Mouse (Mus musculus): Measurements from ENCODE around the gene Camkv. TPM values are rescaled to one million over a fixed set of nuclear protein-coding genes. Genes with fewer than 3 reads are reported as not detected.

Gene Camkv
- polyA plus RNA-seq, 1 experiment from 2014 or later: 49.1 TPM

DNA sequence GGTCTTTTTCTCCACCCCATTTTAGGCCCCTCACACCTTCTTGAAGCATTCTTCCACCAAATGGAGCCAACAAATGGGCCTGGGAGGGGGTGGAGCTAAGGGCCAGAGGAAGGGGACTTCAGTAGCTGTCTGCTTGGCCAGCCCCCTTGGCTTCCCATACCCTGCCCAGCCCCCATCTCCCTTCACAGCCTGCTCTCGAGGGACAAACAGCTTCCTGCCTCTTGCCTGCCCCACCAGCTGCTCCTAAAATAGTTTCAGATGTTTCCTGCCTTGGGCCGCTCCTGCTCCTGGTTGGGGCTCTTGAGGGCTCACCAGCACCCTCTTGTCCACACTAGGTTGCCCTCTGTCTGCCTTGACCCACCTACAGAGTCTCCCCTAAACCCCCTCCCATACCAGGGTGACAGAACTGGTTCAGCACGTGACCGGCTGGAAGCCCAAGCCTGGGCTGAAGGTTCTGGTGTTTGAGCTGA is 48.0 kb downstream of the Camkv start:
- peak overlapping the region; percentile 73 for H3K4me3 ChIP-seq (replicated peaks)
- H3K27me3 ChIP-seq (replicated peaks): peaks cover 14% of the 10 kb centered on the region
- H3K9ac ChIP-seq (replicated peaks): no peak overlapping the region
- peak overlapping the region; percentile 87 for H3K4me2 ChIP-seq
- no peak for ATAC-seq (ENCODE audit: low FRiP score)
- peak overlapping the region; percentile 82 for H3K27ac ChIP-seq (replicated peaks)
- no peaks in the 10 kb centered on the region for H3K36me3 ChIP-seq
- H3K9me3 ChIP-seq (replicated peaks): no peaks in the 10 kb centered on the region
- peaks cover 29% of the 10 kb centered on the region for H3K4me1 ChIP-seq
- WGBS: 47% methylated on average over 4 of the region's 4 CpGs

DNA sequence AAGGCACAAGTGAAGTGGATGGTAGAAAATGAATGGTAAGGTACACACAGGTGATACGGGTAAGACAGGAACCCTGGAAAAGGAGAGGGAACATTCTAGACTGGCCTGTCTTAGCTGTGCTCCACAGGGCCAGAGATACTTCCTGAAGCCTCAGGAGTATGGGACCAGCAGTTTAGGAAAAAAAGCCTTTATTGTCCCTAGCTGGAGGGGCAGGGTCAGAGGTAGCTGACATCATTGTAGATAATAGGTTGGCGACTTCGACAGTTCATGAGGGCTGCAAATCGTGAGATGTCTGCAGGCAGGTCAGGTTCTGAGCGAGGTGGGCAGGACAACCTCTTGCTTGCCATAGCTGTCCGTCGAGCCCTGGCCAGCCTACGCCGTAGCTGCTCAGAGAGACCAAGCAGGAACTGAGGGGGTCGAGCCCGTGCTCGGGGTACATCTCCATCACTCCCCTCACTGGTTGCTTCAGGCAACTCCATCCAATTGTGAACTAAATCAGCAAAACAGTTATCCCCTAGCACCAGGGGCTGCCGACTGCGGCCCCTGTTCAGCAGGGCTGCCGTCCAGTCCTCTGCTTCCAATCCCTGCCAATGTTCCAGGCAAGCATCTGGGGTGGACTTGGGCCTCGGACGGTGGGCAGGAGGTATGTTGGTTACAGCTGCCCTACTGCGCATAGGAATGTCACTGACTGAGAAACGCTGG is 48.7 kb downstream of the Camkv start:
- WGBS: 74% methylated on average over 19 of the region's 19 CpGs
- no peak overlapping the region; the same call in 1 of the 2 replicates for H3K9ac ChIP-seq (replicated peaks)
- H3K27ac ChIP-seq (replicated peaks): peak overlapping the region; percentile 82
- H3K4me2 ChIP-seq: peak overlapping the region; percentile 87
- H3K4me3 ChIP-seq (replicated peaks): peak overlapping the region; percentile 73
- peaks cover 29% of the 10 kb centered on the region for H3K4me1 ChIP-seq
- peaks cover 14% of the 10 kb centered on the region for H3K27me3 ChIP-seq (replicated peaks)
- ATAC-seq (ENCODE audit: low FRiP score): no peak
- H3K36me3 ChIP-seq: no peaks in the 10 kb centered on the region
- no peaks in the 10 kb centered on the region for H3K9me3 ChIP-seq (replicated peaks)

DNA sequence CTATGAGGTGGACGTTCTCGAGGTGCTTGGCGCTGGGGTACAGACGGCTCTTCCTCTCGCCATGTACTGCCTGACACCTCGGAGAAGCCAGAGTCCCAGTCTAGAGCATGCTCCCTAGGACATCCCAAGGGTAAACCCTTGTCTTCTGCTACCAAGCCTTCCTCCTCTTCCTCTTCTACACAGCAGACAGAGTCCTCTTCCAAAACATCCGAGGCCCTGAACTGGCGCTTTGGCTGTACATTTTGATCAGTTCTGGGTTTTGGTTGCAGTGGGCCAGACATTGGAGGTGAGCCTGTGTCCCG is 49.2 kb downstream of the Camkv start:
- Histone ChIP-seq H3K36me3 (no peaks in the 10 kb centered on the region), H3K27ac (replicated peaks) (peak overlapping the region; percentile 82), H3K4me1 (peaks cover 29% of the 10 kb centered on the region), H3K27me3 (replicated peaks) (peaks cover 14% of the 10 kb centered on the region), H3K9ac (replicated peaks) (peak overlapping the region; percentile 61), H3K9me3 (replicated peaks) (no peaks in the 10 kb centered on the region), H3K4me2 (peak overlapping the region; percentile 87), H3K4me3 (replicated peaks) (peak overlapping the region; percentile 73)
- 64% methylated on average over 9 of the region's 9 CpGs for WGBS
- ATAC-seq (ENCODE audit: low FRiP score): no peak

DNA sequence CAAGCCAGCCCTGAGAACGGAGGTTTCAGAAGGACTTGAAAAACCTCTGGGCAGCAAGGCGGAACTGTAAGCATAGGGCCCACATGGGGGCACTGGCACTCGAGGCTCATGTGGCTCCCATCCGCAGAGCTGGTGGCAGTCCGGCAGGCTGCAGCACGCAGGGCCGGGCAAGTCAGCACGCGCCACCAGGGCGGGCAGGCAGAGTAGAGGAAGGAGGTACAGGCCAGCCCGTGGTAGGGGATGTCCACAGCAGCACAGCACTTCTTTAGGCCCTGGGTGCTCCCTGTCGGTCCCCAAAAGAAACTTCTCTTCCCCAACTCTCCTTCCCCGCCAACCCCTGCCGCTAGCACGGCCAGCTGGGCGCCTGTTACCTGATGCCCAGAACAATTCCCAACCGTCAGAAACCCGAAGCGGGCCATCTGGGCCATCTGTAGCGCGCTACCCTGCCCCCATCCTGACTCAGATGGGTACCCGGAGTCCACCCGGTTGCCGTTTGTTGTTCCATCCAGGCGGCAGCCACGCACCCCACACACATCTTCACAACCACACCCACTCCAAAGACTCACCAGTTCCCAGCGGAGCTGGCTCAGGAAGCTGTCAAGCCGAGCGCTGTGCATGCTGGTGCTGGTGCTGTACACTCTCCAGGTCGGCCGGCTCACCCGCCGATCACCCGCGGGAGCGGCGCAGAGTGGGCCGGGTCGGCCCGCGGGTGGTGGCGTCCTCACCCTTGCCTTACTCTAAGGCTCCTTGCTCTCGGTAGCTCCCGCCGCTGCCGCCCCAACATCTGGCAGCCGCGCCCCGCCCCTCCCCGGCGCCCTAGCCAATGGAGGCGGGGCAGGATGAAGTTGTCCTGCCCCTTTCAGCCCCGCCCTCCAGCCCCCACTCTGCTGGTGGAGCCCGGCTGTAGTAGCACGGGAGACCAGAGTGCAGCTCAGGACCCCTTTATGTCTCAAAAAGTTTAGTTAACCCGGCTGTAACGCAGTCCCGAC is 50.0 kb downstream of the Camkv start, which contains the start of gene Inka1:
Gene Inka1, minus strand, starts transcription at position 749 of the 989 bp plus-strand sequence.
- H3K27me3 ChIP-seq (replicated peaks): peaks cover 14% of the 10 kb centered on the region
- no peaks in the 10 kb centered on the region for H3K36me3 ChIP-seq
- ATAC-seq (ENCODE audit: low FRiP score): peak; percentile 84
- under 1% methylated on average over 57 of the region's 58 CpGs for WGBS
- H3K9me3 ChIP-seq (replicated peaks): no peaks in the 10 kb centered on the region
- peak within 1 kb of the TSS; percentile 61 for H3K9ac ChIP-seq (replicated peaks)
- H3K4me3 ChIP-seq (replicated peaks): peak within 1 kb of the TSS; percentile 73
- H3K4me1 ChIP-seq: peaks cover 29% of the 10 kb centered on the region
- H3K4me2 ChIP-seq: peak within 1 kb of the TSS; percentile 87
- H3K27ac ChIP-seq (replicated peaks): peak within 1 kb of the TSS; percentile 82

DNA sequence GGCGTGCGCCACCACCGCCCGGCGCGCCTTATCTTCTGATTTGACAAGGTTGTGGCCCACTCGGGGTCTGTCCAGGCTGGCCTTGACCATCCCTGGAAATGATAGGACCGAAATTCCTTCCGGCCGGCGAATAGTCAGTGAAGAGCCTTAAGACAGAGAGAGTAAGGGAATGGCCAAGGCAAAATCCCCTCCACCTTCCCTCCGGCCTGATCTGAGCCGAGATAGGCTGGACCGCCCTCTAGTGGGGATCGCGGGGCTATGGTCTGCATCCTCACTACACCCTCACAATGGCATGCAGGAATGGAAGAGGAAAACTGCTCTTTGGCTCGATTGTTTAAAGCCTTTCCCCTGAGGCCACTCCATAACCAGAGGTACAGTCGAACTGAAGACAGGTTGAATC is 50.9 kb downstream of the Camkv start:
- peak; percentile 84 for ATAC-seq (ENCODE audit: low FRiP score)
- Histone ChIP-seq H3K9me3 (replicated peaks) (no peaks in the 10 kb centered on the region), H3K27ac (replicated peaks) (0 out of 2 replicates have a peak overlapping the region, but pooled peaks have one; percentile 37), H3K4me1 (peaks cover 29% of the 10 kb centered on the region), H3K36me3 (no peaks in the 10 kb centered on the region), H3K4me3 (replicated peaks) (peak overlapping the region; percentile 73), H3K9ac (replicated peaks) (no peak overlapping the region), H3K27me3 (replicated peaks) (peaks cover 14% of the 10 kb centered on the region), H3K4me2 (peak overlapping the region; percentile 87)
- 8% methylated on average over 18 of the region's 18 CpGs for WGBS

DNA sequence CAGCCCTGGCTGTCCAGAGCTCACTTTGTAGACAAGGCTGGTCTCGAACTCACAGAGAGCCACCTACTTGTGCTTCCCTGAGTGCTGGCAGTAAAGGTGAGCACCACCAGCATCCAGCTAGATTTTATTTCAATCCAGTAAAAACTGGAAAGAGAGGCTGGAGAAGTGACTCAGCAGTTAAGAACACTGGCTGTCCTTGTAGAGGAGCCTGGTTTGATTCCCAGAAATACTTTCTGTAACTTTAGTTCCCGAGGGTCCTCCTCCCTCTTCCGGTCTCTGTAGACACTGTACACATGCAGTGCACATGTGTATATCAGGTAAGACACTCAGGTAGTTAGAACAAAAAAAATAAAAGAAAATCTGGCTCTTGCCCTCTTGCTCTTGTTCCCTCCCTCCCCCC is 52.5 kb downstream of the Camkv start:
- 76% methylated on average over 3 of the region's 3 CpGs for WGBS
- H3K27me3 ChIP-seq (replicated peaks): peaks cover 14% of the 10 kb centered on the region
- no peaks in the 10 kb centered on the region for H3K9me3 ChIP-seq (replicated peaks)
- H3K27ac ChIP-seq (replicated peaks): no peak overlapping the region
- H3K4me2 ChIP-seq: no peak overlapping the region
- H3K4me3 ChIP-seq (replicated peaks): no peak overlapping the region
- peaks cover 22% of the 10 kb centered on the region for H3K4me1 ChIP-seq
- H3K36me3 ChIP-seq: no peaks in the 10 kb centered on the region
- H3K9ac ChIP-seq (replicated peaks): no peak overlapping the region
- ATAC-seq (ENCODE audit: low FRiP score): no peak

DNA sequence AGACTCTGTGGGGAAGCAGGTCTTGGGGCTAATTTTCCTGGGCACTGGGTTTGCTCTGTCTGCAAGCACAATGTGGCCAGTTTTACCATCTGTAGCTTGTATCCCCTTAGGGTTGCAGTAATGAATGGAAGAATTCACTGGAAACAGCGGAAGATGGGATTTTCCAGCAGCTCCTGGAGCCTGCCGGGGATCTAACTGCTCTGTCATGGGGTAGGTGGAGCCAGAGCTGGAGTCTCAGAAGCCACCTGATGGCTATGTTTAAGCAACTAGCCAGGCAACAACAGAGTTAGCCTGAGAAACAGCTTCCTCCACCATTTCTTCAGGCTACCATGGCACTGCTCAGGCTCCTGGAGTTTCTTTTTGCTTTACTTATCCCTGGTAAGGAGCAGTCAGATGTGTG is 56.7 kb downstream of the Camkv start, which contains the start of gene Cdhr4:
Gene Cdhr4, plus strand, starts transcription at position 301 of the 400 bp plus-strand sequence.
- H3K27ac ChIP-seq (replicated peaks): no peak within 1 kb of the TSS
- no peaks in the 10 kb centered on the region for H3K36me3 ChIP-seq
- WGBS: 72% methylated on average over 2 of the region's 2 CpGs
- H3K9me3 ChIP-seq (replicated peaks): no peaks in the 10 kb centered on the region
- H3K4me2 ChIP-seq: no peak within 1 kb of the TSS
- H3K9ac ChIP-seq (replicated peaks): no peak within 1 kb of the TSS
- no peak within 1 kb of the TSS for H3K4me3 ChIP-seq (replicated peaks)
- no peaks in the 10 kb centered on the region for H3K27me3 ChIP-seq (replicated peaks)
- no peaks in the 10 kb centered on the region for H3K4me1 ChIP-seq
- no peak for ATAC-seq (ENCODE audit: low FRiP score)

DNA sequence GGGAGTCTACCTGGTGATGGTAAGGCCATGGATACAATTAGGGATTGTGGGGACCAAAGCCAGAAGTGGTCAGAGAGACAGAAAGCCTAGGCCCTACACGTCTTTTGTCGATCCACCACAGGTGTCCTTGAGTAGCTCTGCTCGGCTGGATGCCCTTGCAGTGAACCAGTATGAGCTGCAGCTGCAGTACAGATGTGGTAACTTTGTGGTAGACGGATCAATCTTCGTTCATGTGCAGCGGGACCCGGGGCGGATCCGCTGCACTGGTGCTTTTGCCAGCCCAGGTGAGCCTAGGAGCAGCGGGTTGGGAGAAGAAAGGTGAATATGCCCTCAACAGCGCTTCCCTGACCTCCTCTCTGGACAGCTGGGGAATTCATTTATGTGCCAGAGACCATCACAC is 57.5 kb downstream of the Camkv start:
- Histone ChIP-seq H3K27me3 (replicated peaks) (no peaks in the 10 kb centered on the region), H3K9ac (replicated peaks) (no peak overlapping the region), H3K9me3 (replicated peaks) (no peaks in the 10 kb centered on the region), H3K36me3 (no peaks in the 10 kb centered on the region), H3K4me1 (no peaks in the 10 kb centered on the region), H3K27ac (replicated peaks) (no peak overlapping the region), H3K4me3 (replicated peaks) (no peak overlapping the region), H3K4me2 (no peak overlapping the region)
- no peak for ATAC-seq (ENCODE audit: low FRiP score)
- WGBS: 86% methylated on average over 11 of the region's 11 CpGs

DNA sequence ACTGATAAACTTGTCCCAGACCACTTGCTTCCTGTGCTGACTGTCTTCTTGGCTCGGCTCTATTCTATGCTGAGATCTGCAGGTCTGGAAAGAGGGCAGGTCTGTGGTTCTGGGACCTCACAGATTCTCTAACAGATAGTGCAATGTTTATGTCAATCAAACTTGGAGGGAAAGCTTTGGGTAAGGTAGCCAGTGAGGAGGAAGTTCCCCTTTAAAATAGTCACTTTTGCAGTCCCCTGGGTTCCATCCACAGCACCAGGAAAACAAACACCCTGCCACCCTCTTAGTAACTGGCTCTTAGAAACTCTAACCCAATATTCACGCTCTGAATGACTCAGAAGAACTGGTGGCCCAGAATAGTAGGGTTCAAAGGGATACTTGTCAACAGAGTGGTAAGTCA is 59.0 kb downstream of the Camkv start:
- ATAC-seq (ENCODE audit: low FRiP score): no peak
- Histone ChIP-seq H3K9me3 (replicated peaks) (no peaks in the 10 kb centered on the region), H3K4me3 (replicated peaks) (no peak overlapping the region), H3K4me2 (no peak overlapping the region), H3K27ac (replicated peaks) (no peak overlapping the region), H3K9ac (replicated peaks) (no peak overlapping the region), H3K27me3 (replicated peaks) (no peaks in the 10 kb centered on the region), H3K36me3 (no peaks in the 10 kb centered on the region), H3K4me1 (no peaks in the 10 kb centered on the region)
- 76% methylated on average over 2 of the region's 2 CpGs for WGBS

DNA sequence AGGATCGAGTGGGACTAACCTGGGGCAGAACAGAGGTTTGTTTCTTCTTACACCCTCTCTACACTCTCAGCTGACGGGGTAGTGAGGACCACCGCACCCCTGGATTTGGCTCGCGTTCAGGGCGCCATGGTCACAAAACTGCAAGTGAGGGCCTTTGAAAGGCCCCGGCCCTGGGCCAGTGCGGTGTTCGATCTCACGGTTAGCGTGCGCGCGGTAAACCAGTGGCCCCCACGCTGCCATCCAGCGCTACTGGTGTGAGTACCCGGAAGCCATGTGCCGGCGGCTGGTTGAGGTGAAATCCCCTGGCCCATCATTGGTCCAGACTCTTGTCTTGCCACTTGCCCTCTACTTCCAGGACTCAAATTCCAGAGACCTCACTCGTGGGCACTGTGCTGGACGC is 60.0 kb downstream of the Camkv start:
- H3K27me3 ChIP-seq (replicated peaks): no peaks in the 10 kb centered on the region
- no peak overlapping the region for H3K27ac ChIP-seq (replicated peaks)
- no peak overlapping the region for H3K4me3 ChIP-seq (replicated peaks)
- ATAC-seq (ENCODE audit: low FRiP score): no peak
- no peak overlapping the region for H3K4me2 ChIP-seq
- H3K9me3 ChIP-seq (replicated peaks): no peaks in the 10 kb centered on the region
- 92% methylated on average over 21 of the region's 21 CpGs for WGBS
- H3K4me1 ChIP-seq: no peaks in the 10 kb centered on the region
- no peak overlapping the region for H3K9ac ChIP-seq (replicated peaks)
- H3K36me3 ChIP-seq: no peaks in the 10 kb centered on the region

DNA sequence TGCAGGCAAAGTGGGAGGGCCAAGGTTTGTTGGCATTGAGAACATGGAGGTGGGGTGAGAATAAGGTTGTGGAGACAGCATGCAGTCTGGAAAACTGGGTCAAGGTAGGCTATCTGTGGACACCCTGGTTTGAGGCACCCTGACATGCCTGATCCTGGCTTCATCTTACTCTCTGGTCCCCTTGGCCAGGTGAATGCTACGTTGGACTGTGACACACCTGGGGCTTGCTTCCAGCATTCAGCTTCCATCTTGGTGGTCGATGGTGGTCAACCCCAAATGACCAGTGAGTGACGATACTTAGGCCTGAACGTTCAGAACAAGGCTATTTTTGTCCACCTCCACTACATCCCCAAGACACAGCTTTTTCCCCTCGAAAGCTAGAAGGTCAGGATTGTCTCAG is 60.6 kb downstream of the Camkv start, which contains the start of gene Gm20662:
Gene Gm20662, plus strand, starts transcription at position 301 of the 400 bp plus-strand sequence.
- Histone ChIP-seq H3K9ac (replicated peaks) (no peak within 1 kb of the TSS), H3K4me1 (no peaks in the 10 kb centered on the region), H3K9me3 (replicated peaks) (no peaks in the 10 kb centered on the region), H3K27me3 (replicated peaks) (no peaks in the 10 kb centered on the region), H3K4me3 (replicated peaks) (no peak within 1 kb of the TSS), H3K27ac (replicated peaks) (no peak within 1 kb of the TSS), H3K4me2 (no peak within 1 kb of the TSS), H3K36me3 (no peaks in the 10 kb centered on the region)
- ATAC-seq (ENCODE audit: low FRiP score): no peak
- WGBS: 95% methylated on average over 5 of the region's 5 CpGs
